Mouse (Mus musculus) Patski (cell line): ENCODE results near the gene Atp8a1. TPM values are rescaled to one million over a fixed set of nuclear protein-coding genes. Genes with fewer than 3 reads are reported as not detected.
A peak's percentile ranks its signal among the peaks of the same experiment; 100 is the strongest.

Source experiments
- ATAC-seq: fragments of 100-300 bp; one replicate; pipeline ENCODE4 v1.8.0; 2021
- CTCF ChIA-PET: fragments of 350-600 bp; sonication (Branson Sonifier 250); formaldehyde crosslinking; loops from one replicate; lab custom pipeline; 2022; ENCODE audit warnings: inconsistent platforms; lab: Charles Lee
- POLR2A ChIA-PET: fragments of 350-600 bp; sonication (Branson Sonifier 250); formaldehyde crosslinking; loops from one replicate; lab custom pipeline; 2022; ENCODE audit warnings: antibody characterized with exemption, inconsistent platforms; lab: Charles Lee
- DNase-seq: peaks from one replicate; pipeline ENCODE4 v3.0.0-alpha.2; 2011; ENCODE audit warnings: low read depth, low spot score
- H3K27me3 ChIP-seq: fragments of 371-371 bp; one replicate; pipeline ENCODE4 v1.5.1; 2021
- CTCF ChIP-seq: fragments of 100-300 bp; IDR thresholded peaks from one replicate; pipeline ENCODE4 v1.5.1; 2021
- in situ Hi-C: fragments of 300-500 bp; cut with MboI; formaldehyde crosslinking; loops from 3 replicates; pipeline ENCODE4 v1.11.1; 2018; ENCODE audit warnings: low pct_unique_long_range_greater_than_20kb, mixed read lengths
- polyA plus RNA-seq: library from polyadenylated mRNA; unstranded; gene quantifications from one replicate; pipeline ENCODE4 v1.2.3, GENCODE M21; 2021

The Atp8a1 gene
- polyA plus RNA-seq, 1 experiment from 2014 or later, result 1.8 TPM

- TF ChIP-seq CTCF, result peak; percentile 42
- no peak for ATAC-seq
- H3K27me3 ChIP-seq, result no peaks in the 10 kb centered on the region
- CTCF ChIA-PET, result interaction anchor here (2.0 kb wide), 1 partner anchor 21 kb away, joined by 6 read pairs; no protein-coding TSS in a partner anchor
- in situ Hi-C loops, result no loop called here
- POLR2A ChIA-PET, result no interaction called here
- no peak for DNase-seq
Measured at GRCm38 (mm10) chr5:67764798-67765197, 82.4 kb downstream of the Atp8a1 start.

GRCm38 (mm10) chr5:67758126-67758525 is 89.1 kb downstream of the Atp8a1 start:
- DNase-seq, result no peak
- peaks cover under 1% of the 10 kb centered on the region for H3K27me3 ChIP-seq
- POLR2A ChIA-PET, result no interaction called here

GRCm38 (mm10) chr5:67756138-67756537 is 91.1 kb downstream of the Atp8a1 start:
- in situ Hi-C loops, result loop anchor here (5.0 kb wide), 1 partner anchor 256 kb away; no protein-coding TSS in a partner anchor
- no peak for ATAC-seq
- peaks cover 4% of the 10 kb centered on the region for H3K27me3 ChIP-seq
- peak; percentile 71 for TF ChIP-seq CTCF
- CTCF ChIA-PET, result interaction anchor here (0.7 to 2.7 kb wide), 7 partner anchors 16 to 367 kb away, joined by 3 to 9 read pairs (median 3); no protein-coding TSS in a partner anchor
- no peak for DNase-seq
- POLR2A ChIA-PET, result interaction anchor here (1.2 kb wide), 1 partner anchor 258 kb away, joined by 3 read pairs; no protein-coding TSS in a partner anchor

More at GRCm38 (mm10) chr5:67758126-67758525, 89.1 kb downstream of the Atp8a1 start:
- in situ Hi-C loops, result loop anchor here (5.0 kb wide), 1 partner anchor 254 kb away; no protein-coding TSS in a partner anchor
- TF ChIP-seq CTCF, result no peak
- CTCF ChIA-PET, result interaction anchor here (2.7 kb wide), 1 partner anchor 256 kb away, joined by 9 read pairs; no protein-coding TSS in a partner anchor
- ATAC-seq, result no peak

- ChIA-PET POLR2A (no interaction called here), CTCF (interaction anchor here (1.6 to 1.9 kb wide), 2 partner anchors 25 to 261 kb away, joined by 4 to 6 read pairs; no protein-coding TSS in a partner anchor)
- in situ Hi-C loops, result no loop called here
- ATAC-seq, result no peak
- peaks cover 4% of the 10 kb centered on the region for H3K27me3 ChIP-seq
- DNase-seq, result no peak
- no peak for TF ChIP-seq CTCF
Measured at GRCm38 (mm10) chr5:67753057-67753456, 94.2 kb downstream of the Atp8a1 start.

GRCm38 (mm10) chr5:67752629-67753028 is 94.6 kb downstream of the Atp8a1 start:
- ATAC-seq (no peak), DNase-seq (no peak)
- ChIA-PET POLR2A (no interaction called here), CTCF (interaction anchor here (0.6 to 1.3 kb wide), 3 partner anchors 9 to 160 kb away, joined by 3 to 4 read pairs (median 3); no protein-coding TSS in a partner anchor)
- TF ChIP-seq CTCF, result no peak
- in situ Hi-C loops, result no loop called here
- H3K27me3 ChIP-seq, result peaks cover 4% of the 10 kb centered on the region

GRCm38 (mm10) chr5:67752007-67752406 is 95.2 kb downstream of the Atp8a1 start:
- CTCF ChIA-PET, result interaction anchor here (0.6 to 1.3 kb wide), 4 partner anchors 9 to 160 kb away, joined by 3 to 4 read pairs (median 3); no protein-coding TSS in a partner anchor
- DNase-seq (no peak), ATAC-seq (no peak)
- peaks cover 4% of the 10 kb centered on the region for H3K27me3 ChIP-seq
- peak; percentile 64 for TF ChIP-seq CTCF
- POLR2A ChIA-PET, result no interaction called here
- in situ Hi-C loops, result no loop called here

GRCm38 (mm10) chr5:67739261-67739660 is 108.0 kb downstream of the Atp8a1 start:
- no peak for ATAC-seq
- ChIA-PET POLR2A (no interaction called here), CTCF (no interaction called here)
- DNase-seq, result no peak
- H3K27me3 ChIP-seq, result peaks cover 13% of the 10 kb centered on the region
- in situ Hi-C loops, result no loop called here
- TF ChIP-seq CTCF, result no peak

- DNase-seq, result no peak
- POLR2A ChIA-PET, result no interaction called here
- in situ Hi-C loops, result no loop called here
- no peak for ATAC-seq
- CTCF ChIA-PET, result no interaction called here
- H3K27me3 ChIP-seq, result peaks cover 13% of the 10 kb centered on the region
- no peak for TF ChIP-seq CTCF
Measured at GRCm38 (mm10) chr5:67738133-67738532, 109.1 kb downstream of the Atp8a1 start.

GRCm38 (mm10) chr5:67735771-67736170 is 111.5 kb downstream of the Atp8a1 start:
- TF ChIP-seq CTCF, result no peak
- ChIA-PET POLR2A (no interaction called here), CTCF (interaction anchor here (0.8 to 2.1 kb wide), 3 partner anchors 8 to 206 kb away, joined by 3 to 4 read pairs (median 4); no protein-coding TSS in a partner anchor)
- H3K27me3 ChIP-seq, result peaks cover 13% of the 10 kb centered on the region
- ATAC-seq (no peak), DNase-seq (no peak)
- in situ Hi-C loops, result no loop called here

GRCm38 (mm10) chr5:67733551-67734258 is 113.5 kb downstream of the Atp8a1 start:
- DNase-seq (no peak), ATAC-seq (no peak)
- ChIA-PET CTCF (no interaction called here), POLR2A (no interaction called here)
- no peak for TF ChIP-seq CTCF
- in situ Hi-C loops, result no loop called here
- peaks cover 10% of the 10 kb centered on the region for H3K27me3 ChIP-seq

- ChIA-PET CTCF (interaction anchor here (1.4 kb wide), 1 partner anchor 23 kb away, joined by 3 read pairs; no protein-coding TSS in a partner anchor), POLR2A (no interaction called here)
- no peak for ATAC-seq
- in situ Hi-C loops, result no loop called here
- DNase-seq, result no peak
- no peak for TF ChIP-seq CTCF
- H3K27me3 ChIP-seq, result peaks cover 5% of the 10 kb centered on the region
Measured at GRCm38 (mm10) chr5:67733150-67733549, 114.1 kb downstream of the Atp8a1 start.
